Mouse (Mus musculus) 416B (cell line): ENCODE measurements at regions not wholly inside any gene's neighbourhood (a gene's known extent, or its start where the extent isn't known, plus 50 kb on each side); places are given as distances from the start of the nearest gene placed in this dataset.

Experiments
- DNase-seq: peaks from one replicate; pipeline ENCODE4 v3.0.0; 2011; ENCODE audit warnings: low read depth

GRCm38 (mm10) chr5:64739311-64740261, 63.6 kb upstream of the Klf3 start:
- DNase-seq, result no peak

- DNase-seq, result no peak
Measured at GRCm38 (mm10) chr5:64744041-64744440, 59.1 kb upstream of the Klf3 start.

DNA sequence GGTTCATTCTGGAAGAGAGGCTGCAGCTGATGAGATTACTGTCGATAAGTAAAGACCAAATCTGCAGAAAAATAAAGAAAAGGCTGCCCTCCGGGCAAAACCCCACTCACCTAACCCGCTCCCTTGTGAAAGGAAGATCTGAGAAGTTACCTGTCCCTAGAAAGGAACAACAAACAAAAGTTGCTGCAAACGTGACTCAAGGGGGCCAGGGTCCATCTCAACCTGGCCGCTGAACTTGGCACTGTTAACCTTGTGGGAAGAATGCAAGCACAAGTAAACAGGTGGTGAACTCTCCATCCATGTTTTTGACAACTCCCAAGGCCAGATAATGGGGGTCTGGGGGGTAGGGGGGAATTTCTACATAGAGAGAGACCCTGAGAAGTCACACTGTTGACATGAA, 58.7 kb upstream of the Klf3 start:
- no peak for DNase-seq

- no peak for DNase-seq
Measured at GRCm38 (mm10) chr5:64747461-64747860, 55.7 kb upstream of the Klf3 start.

- no peak for DNase-seq
Measured at GRCm38 (mm10) chr5:64749415-64750166, 53.6 kb upstream of the Klf3 start.

DNA sequence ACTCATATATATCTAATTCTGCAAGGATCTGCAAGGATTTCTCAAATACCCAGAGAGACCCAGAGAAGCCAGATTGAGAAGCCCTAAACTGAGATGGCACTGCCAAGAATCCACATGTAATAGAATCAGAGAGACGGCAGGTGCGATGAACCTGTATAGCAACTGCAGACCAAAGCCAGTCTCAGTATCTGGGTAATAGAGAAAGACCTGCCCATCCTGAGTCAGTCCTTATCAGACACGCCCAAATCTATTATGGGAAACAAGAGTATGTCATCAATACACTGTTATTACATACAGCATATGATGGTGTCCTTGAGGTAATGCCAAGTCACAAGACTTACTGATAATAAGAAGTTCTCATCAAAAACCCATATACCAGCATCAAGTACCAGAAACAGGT, 52.8 kb upstream of the Klf3 start:
- no peak for DNase-seq

DNA sequence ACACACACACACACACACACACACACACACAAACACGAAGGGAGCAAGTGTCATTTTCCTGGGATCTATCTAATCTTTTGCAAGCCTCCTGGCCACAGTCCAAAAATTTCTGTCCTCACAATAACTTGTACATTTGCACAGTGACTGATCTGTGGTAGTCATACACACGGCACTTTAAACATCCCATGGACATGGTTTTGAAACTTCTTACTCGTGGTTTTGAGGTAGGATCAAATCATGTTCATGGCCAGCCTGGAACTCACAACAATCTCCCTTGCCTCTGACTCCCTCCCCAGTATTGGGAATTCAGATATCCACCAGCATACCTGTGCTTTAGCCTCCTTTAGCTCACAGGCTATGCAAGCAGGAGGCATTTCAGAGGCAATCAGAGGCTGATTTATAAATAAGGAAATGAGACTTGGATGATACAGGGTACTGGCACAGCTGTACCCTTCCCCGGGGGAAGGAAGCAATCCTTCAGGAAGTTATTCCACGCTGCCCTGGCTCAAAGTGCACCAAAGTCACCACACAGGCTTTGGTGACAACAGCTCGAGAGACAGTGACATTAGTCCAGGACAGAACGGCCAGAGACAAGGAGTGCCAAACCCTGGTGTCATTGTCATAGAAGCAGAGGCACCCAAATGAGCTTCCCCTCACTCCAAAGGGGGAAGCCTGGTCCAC, 52.1 kb upstream of the Klf3 start:
- peak; percentile 3 for DNase-seq

GRCm38 (mm10) chr5:64753142-64753750, 49.9 kb upstream of the Klf3 start:
- DNase-seq, result peak; percentile 60
